Mouse (Mus musculus) lung, adult 2 months (tissue): ENCODE data around the gene Elovl6. TPM values are rescaled to one million over a fixed set of nuclear protein-coding genes. Genes with fewer than 3 reads are reported as not detected.

Experiments used
- DNase-seq: peaks from one replicate; pipeline ENCODE4 v3.0.0; 2022
- H3K4me1 ChIP-seq: fragments of 200-500 bp; 2 replicates; pipeline ENCODE4 v1.6.1; 2011; ENCODE audit warnings: low read length; ENCODE audit not compliant: control insufficient read depth, insufficient read depth
- H3K4me3 ChIP-seq: fragments of 200-500 bp; replicated peaks from 2 replicates; pipeline ENCODE3; 2011; ENCODE audit warnings: low read depth, mild to moderate bottlenecking, control low read depth, low read length; ENCODE audit errors: extremely low read depth
- CTCF ChIP-seq: fragments of 200-500 bp; IDR thresholded peaks from 2 replicates; pipeline ENCODE4 v1.5.1; 2011; ENCODE audit warnings: mild to moderate bottlenecking, low read length, control low read depth; ENCODE audit not compliant: insufficient read depth
- POLR2A ChIP-seq: fragments of 200-500 bp; IDR thresholded peaks from 2 replicates; pipeline ENCODE4 v1.6.1; 2011; ENCODE audit warnings: low read depth, mild to moderate bottlenecking, control low read depth, low read length, borderline replicate concordance; ENCODE audit errors: extremely low read depth
- WGBS: fragments of 180-500 bp; shearing (Covaris S2); methylation state at CpG from one replicate; pipeline ENCODE4 v1.1.7; 2018; 5-methylcytosine and 5-hydroxymethylcytosine counted together
- polyA plus RNA-seq: library from polyadenylated mRNA; depleted of rRNA; stranded (reverse); fragments of >200 nt; gene quantifications from 2 replicates; pipeline ENCODE4 v1.2.3, GENCODE M21; 2012; rRNA removed

Elovl6 gene
- polyA plus RNA-seq, 1 experiment = 25.1 TPM

DNA sequence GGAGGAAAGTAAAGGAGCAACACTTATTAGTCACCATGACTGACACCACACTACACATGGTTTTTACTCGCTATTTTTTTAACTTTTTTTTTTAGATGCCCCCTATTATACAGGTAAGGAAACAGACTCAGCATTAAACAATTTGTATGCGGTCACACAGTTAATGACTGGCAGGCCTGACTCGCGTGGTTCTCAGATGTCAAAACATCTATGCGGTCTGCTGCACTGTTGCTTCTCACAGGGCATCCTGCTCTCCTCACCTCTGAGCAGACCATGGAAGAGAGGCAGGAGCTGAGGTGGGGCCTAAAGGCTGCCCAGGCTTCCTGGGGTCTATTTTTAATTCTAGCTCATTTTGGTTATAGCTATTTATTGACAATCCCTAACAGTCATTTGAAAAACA lies 155.3 kb downstream of the Elovl6 start:
- DNase-seq = no peak
- no peaks in the 10 kb centered on the region for H3K4me1 ChIP-seq
- no peak for TF ChIP-seq CTCF
- no peak for TF ChIP-seq POLR2A
- WGBS = 76% methylated on average over 5 of the region's 5 CpGs
- H3K4me3 ChIP-seq = no peak overlapping the region

Other genes with a start within 250 kb of the Elovl6 start
- 27.6 and 46.6 TPM in 2 replicates for gene Enpep, start 199.6 kb upstream of the Elovl6 start, polyA plus RNA-seq
- 0.66 and 3.1 TPM in 2 replicates for gene Egf, start 223.0 kb downstream of the Elovl6 start, polyA plus RNA-seq